Mouse (Mus musculus) heart, adult 2 months (tissue): ENCODE data around the gene Rabgef1.

Source experiments
- CTCF ChIP-seq: fragments of 200-600 bp; IDR thresholded peaks from 2 replicates; pipeline ENCODE4 v1.8.1; 2022; ENCODE audit warnings: antibody characterized with exemption, mild to moderate bottlenecking, moderate library complexity
- EP300 ChIP-seq: fragments of 200-500 bp; IDR thresholded peaks from 2 replicates; pipeline ENCODE4 v1.6.1; 2011; ENCODE audit warnings: low read depth, low read length, control low read depth; ENCODE audit not compliant: insufficient read depth
- POLR2A ChIP-seq: fragments of 200-500 bp; IDR thresholded peaks from 2 replicates; pipeline ENCODE4 v1.6.1; 2011; ENCODE audit warnings: mild to moderate bottlenecking, low read depth, low read length, control low read depth; ENCODE audit not compliant: insufficient read depth

GRCm38 (mm10) chr5:130254164-130255016 lies 82.8 kb downstream of the Rabgef1 start:
- peak; percentile 71 for TF ChIP-seq CTCF
- no peak for TF ChIP-seq EP300
- peak; percentile 41; the same call in 1 of the 2 replicates for TF ChIP-seq POLR2A
